Mouse (Mus musculus) intestine, embryonic 14.5 days (tissue): Measurements from ENCODE around the gene Krt17. TPM values are rescaled to one million over a fixed set of nuclear protein-coding genes. Genes with fewer than 3 reads are reported as not detected.
"Not testable (repeated sequence)": the region's sequence is repeated elsewhere in the genome, so short reads cannot be mapped to it uniquely, and the experiment has no call there.

Experiments
- ATAC-seq: fragments of 200-750 bp; cut with Nextera tagmentation; replicated peaks from 2 replicates; pipeline ENCODE4 v1.8.0; 2017; ENCODE audit warnings: low read depth, moderate number of reproducible peaks, moderate TSS enrichment, moderate library complexity; ENCODE audit not compliant: low FRiP score, low TSS enrichment
- DNase-seq: peaks from one replicate; pipeline ENCODE4 v3.0.0-alpha.2; 2018; ENCODE audit warnings: low spot score
- H3K27ac ChIP-seq: fragments of 300-500 bp; sonication (generic); 2 replicates; pipeline ENCODE4 v1.5.1; 2014; ENCODE audit warnings: low read depth, mild to moderate bottlenecking, control low read depth
- H3K27me3 ChIP-seq: fragments of 300-500 bp; sonication (generic); replicated peaks from 2 replicates; pipeline ENCODE4 v1.6.1; 2014; ENCODE audit warnings: low read length, control low read depth; ENCODE audit not compliant: control insufficient read depth, insufficient read depth
- H3K36me3 ChIP-seq: fragments of 300-500 bp; sonication (generic); 2 replicates; pipeline ENCODE4 v1.6.1; 2014; ENCODE audit warnings: low read length, control low read depth; ENCODE audit not compliant: control insufficient read depth, insufficient read depth
- H3K4me1 ChIP-seq: fragments of 300-500 bp; sonication (generic); replicated peaks from 2 replicates; pipeline ENCODE4 v1.6.1; 2014; ENCODE audit warnings: low read length, control low read depth, mixed read lengths; ENCODE audit not compliant: control insufficient read depth, insufficient read depth
- H3K4me2 ChIP-seq: fragments of 300-500 bp; sonication (generic); 2 replicates; pipeline ENCODE4 v1.6.1; 2014; ENCODE audit warnings: low read length
- H3K4me3 ChIP-seq: fragments of 300-500 bp; sonication (generic); 2 replicates; pipeline ENCODE4 v1.5.1; 2014; ENCODE audit warnings: low read depth, low read length, control low read depth, mixed read lengths
- H3K9ac ChIP-seq: fragments of 300-500 bp; sonication (generic); 2 replicates; pipeline ENCODE4 v1.6.1; 2014; ENCODE audit warnings: mild to moderate bottlenecking, low read length
- H3K9me3 ChIP-seq: fragments of 300-500 bp; sonication (generic); 2 replicates; pipeline ENCODE4 v1.6.1; 2016; ENCODE audit warnings: low read length, control low read depth; ENCODE audit not compliant: control insufficient read depth
- WGBS: fragments of 180-500 bp; shearing (Covaris S2); extraction: QIAGEN DNeasy Blood & Tissue Kit; methylation state at CpG from one replicate; pipeline ENCODE4 v1.1.7; 2014; 5-methylcytosine and 5-hydroxymethylcytosine counted together
- polyA plus RNA-seq: library from polyadenylated mRNA; unstranded; fragments of >200 nt; fragmentation: Nextera tagmentation; extraction: Ambion mirVana; gene quantifications from 2 replicates; pipeline ENCODE4 v1.2.1, GENCODE M21; 2014

The Krt17 gene
- polyA plus RNA-seq, result 8.7 and 9.9 TPM in 2 replicates

- WGBS, result 73% methylated on average over 21 of the region's 21 CpGs
- H3K27me3 ChIP-seq, result no peaks in the 10 kb centered on the region
- no peak within 1 kb of the TSS for H3K4me2 ChIP-seq
- DNase-seq, result no peak
- H3K4me1 ChIP-seq, result no peaks in the 10 kb centered on the region; the same call in 1 of the 2 replicates
- no peaks in the 10 kb centered on the region for H3K9me3 ChIP-seq
- no peaks in the 10 kb centered on the region for H3K36me3 ChIP-seq
- no peak for ATAC-seq
- H3K27ac ChIP-seq, result no peak within 1 kb of the TSS
- no peak within 1 kb of the TSS for H3K4me3 ChIP-seq
- no peak within 1 kb of the TSS for H3K9ac ChIP-seq
Observed at GRCm38 (mm10) chr11:100260514-100261234, at the start of gene Krt17. Gene Krt17, minus strand, starts transcription at chr11:100261029.

- H3K4me2 ChIP-seq, H3K4me3 ChIP-seq, DNase-seq, ATAC-seq, H3K27ac ChIP-seq, H3K9me3 ChIP-seq, H3K4me1 ChIP-seq, H3K9ac ChIP-seq, H3K36me3 ChIP-seq, H3K27me3 ChIP-seq: not testable (repeated sequence)
- WGBS, result 89% methylated on average over 6 of the region's 6 CpGs
Observed at GRCm38 (mm10) chr11:100308672-100309071, 47.8 kb upstream of the Krt17 start.

DNA sequence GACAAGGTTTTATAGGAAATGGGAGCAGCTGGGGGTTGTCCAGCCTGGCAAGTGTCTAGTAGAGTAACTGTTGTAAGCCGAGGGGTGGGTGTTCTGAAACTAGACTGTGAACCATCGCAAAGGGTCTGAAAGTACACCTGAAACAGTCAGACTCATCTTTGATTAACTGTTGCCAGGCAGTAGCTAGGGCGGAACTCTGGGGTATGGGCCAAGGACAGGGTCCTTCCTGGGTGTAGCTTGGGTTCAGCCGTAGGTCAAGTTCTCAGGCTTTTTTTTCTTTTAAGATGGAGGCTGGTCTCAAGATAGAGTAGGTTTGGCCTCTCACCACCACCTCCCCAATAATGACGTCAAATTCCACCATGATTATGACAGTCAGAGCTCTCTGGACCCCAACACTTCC, 47.1 kb upstream of the Krt17 start:
- Histone ChIP-seq H3K4me3 (no peak overlapping the region), H3K4me2 (no peak overlapping the region), H3K27ac (no peak overlapping the region), H3K36me3 (no peaks in the 10 kb centered on the region), H3K9ac (no peak overlapping the region), H3K4me1 (0 out of 2 replicates have a peak, but pooled peaks cover 4% of the 10 kb centered on the region), H3K27me3 (no peaks in the 10 kb centered on the region), H3K9me3 (no peaks in the 10 kb centered on the region)
- DNase-seq (no peak), ATAC-seq (no peak)
- WGBS, result 86% methylated on average over 5 of the region's 5 CpGs

- H3K27me3 ChIP-seq, result no peaks in the 10 kb centered on the region
- DNase-seq, result no peak
- no peak overlapping the region for H3K4me2 ChIP-seq
- no peak overlapping the region for H3K27ac ChIP-seq
- H3K4me3 ChIP-seq, result no peak overlapping the region
- no peaks in the 10 kb centered on the region for H3K36me3 ChIP-seq
- H3K9ac ChIP-seq, result no peak overlapping the region
- H3K4me1 ChIP-seq, result no peaks in the 10 kb centered on the region
- WGBS, result 86% methylated on average over 5 of the region's 5 CpGs
- ATAC-seq, result no peak
- no peaks in the 10 kb centered on the region for H3K9me3 ChIP-seq
Observed at GRCm38 (mm10) chr11:100301292-100301691, 40.5 kb upstream of the Krt17 start.

DNA sequence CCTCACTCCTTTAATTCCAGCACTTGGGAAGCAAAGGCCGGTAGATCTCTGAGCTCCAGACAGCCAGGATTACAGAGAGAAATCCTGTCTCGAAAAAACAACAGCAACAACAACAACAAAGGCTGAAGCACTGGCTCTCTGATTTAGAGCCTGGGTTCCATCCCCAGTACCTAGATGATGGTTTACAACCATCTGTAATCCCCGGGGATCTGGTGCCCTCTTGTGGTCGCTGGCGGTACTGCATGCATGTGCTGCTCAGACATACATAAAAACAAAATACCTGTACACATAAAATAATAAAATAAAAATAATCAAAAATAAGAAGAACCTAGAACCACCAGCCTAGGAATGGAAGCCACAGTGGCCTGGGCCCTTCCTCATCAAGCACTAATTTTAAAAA, 39.5 kb upstream of the Krt17 start:
- H3K4me1 ChIP-seq, result no peaks in the 10 kb centered on the region
- ATAC-seq, result no peak
- no peaks in the 10 kb centered on the region for H3K27me3 ChIP-seq
- no peaks in the 10 kb centered on the region for H3K9me3 ChIP-seq
- 14% methylated on average over 5 of the region's 5 CpGs for WGBS
- no peak overlapping the region for H3K4me2 ChIP-seq
- no peaks in the 10 kb centered on the region for H3K36me3 ChIP-seq
- H3K9ac ChIP-seq, result no peak overlapping the region
- no peak overlapping the region for H3K4me3 ChIP-seq
- no peak overlapping the region for H3K27ac ChIP-seq
- peak; percentile 96 for DNase-seq

DNA sequence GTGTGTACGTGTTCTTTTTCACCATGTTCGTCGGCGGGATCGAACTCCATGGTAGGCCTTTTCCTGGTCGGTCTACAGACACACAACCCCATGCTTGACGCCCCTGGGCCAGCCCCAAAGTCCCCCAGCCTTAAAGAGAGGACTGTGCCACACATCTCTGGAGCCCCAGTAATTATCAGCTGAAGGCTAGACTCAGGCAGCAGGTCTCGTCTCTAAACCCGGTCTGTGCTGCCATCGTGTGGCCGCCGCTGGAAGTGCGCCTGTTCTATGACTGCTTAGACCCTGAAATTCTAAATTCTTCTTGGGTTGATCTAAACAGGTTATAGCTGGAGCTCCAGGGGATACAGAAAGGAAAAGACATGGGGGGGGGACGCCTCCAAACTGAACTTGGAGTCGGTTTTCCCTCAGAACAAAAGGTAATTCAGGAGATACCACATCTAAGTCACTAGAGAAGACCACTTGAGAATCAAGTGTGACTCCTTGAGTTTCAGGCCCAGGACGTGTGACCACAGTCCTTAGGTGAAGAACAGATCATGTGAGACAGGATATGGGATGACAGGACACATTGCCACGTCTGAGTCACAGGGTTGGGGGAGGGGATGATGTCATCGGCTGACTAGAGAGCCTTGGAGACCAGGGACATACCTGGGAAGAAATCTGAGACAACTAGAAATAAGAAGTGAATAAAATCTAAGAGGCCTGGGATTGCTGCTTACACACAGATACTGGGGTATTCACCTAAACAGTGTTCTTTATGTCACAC, 37.6 kb upstream of the Krt17 start:
- ATAC-seq, result no peak

GRCm38 (mm10) chr11:100297801-100298200, 37.0 kb upstream of the Krt17 start:
- no peaks in the 10 kb centered on the region for H3K36me3 ChIP-seq
- no peak overlapping the region for H3K4me3 ChIP-seq
- ATAC-seq (no peak), DNase-seq (peak; percentile 57)
- no peak overlapping the region for H3K9ac ChIP-seq
- WGBS, result 31% methylated on average over 5 of the region's 5 CpGs
- no peaks in the 10 kb centered on the region for H3K4me1 ChIP-seq
- no peak overlapping the region for H3K27ac ChIP-seq
- H3K27me3 ChIP-seq, result no peaks in the 10 kb centered on the region
- peak overlapping the region; percentile 27; the same call in 1 of the 2 replicates for H3K4me2 ChIP-seq
- H3K9me3 ChIP-seq, result no peaks in the 10 kb centered on the region

More for the DNA sequence above, 37.6 kb upstream of the Krt17 start:
- H3K36me3 ChIP-seq, result no peaks in the 10 kb centered on the region
- peak overlapping the region; percentile 27; the same call in 1 of the 2 replicates for H3K4me2 ChIP-seq
- no peak overlapping the region for H3K27ac ChIP-seq
- no peak overlapping the region for H3K9ac ChIP-seq
- no peak overlapping the region for H3K4me3 ChIP-seq
- peak; percentile 97 for DNase-seq
- no peaks in the 10 kb centered on the region for H3K27me3 ChIP-seq
- no peaks in the 10 kb centered on the region for H3K4me1 ChIP-seq
- H3K9me3 ChIP-seq, result no peaks in the 10 kb centered on the region
- 19% methylated on average over 18 of the region's 18 CpGs for WGBS

- WGBS, result 9% methylated on average over 10 of the region's 10 CpGs
- no peaks in the 10 kb centered on the region for H3K27me3 ChIP-seq
- H3K9ac ChIP-seq, result no peak overlapping the region
- peaks cover 4% of the 10 kb centered on the region; the same call in 1 of the 2 replicates for H3K4me1 ChIP-seq
- ATAC-seq (peak; percentile 21; the same call in 1 of the 2 replicates), DNase-seq (peak; percentile 96)
- no peaks in the 10 kb centered on the region for H3K36me3 ChIP-seq
- no peak overlapping the region for H3K4me2 ChIP-seq
- H3K27ac ChIP-seq, result no peak overlapping the region
- no peaks in the 10 kb centered on the region for H3K9me3 ChIP-seq
- no peak overlapping the region for H3K4me3 ChIP-seq
Observed at GRCm38 (mm10) chr11:100295308-100295707, 34.5 kb upstream of the Krt17 start.
